Mouse (Mus musculus): ENCODE results near the gene Bco1.

Bco1 gene

GRCm38 (mm10) chr8:117089802-117090201 is 5.9 kb upstream of the Bco1 start:
- no peak for DNase-seq (ENCODE audit: low spot score)

GRCm38 (mm10) chr8:117094053-117094452 is 1.6 kb upstream of the Bco1 start:
- DNase-seq (ENCODE audit: low spot score) = no peak

DNA sequence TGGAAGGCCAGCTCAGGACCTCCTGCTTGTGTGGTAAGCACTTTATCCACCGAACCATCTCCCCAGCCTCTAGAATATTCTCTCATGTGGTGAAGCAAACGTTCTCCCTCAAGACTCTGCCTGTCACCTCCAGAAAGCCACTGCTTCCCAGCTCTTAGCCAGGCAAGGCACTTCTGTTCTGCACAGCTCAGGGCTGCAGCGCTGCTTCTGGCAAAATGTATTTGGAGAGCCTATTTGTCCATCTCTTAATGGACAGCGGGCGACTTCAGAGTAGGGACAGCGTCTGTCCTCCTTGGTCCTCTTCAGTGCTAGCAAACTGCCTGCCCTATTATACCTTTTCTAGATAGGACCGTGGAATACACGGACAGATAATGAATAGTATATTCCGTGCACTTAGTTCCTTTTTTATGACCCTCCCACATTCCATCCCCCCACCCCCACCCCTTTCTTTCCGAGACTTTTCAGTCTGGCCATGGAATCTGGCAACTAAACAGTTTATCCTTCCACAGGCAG is 1.5 kb downstream of the Bco1 start:
- DNase-seq (ENCODE audit: low spot score) = no peak

DNA sequence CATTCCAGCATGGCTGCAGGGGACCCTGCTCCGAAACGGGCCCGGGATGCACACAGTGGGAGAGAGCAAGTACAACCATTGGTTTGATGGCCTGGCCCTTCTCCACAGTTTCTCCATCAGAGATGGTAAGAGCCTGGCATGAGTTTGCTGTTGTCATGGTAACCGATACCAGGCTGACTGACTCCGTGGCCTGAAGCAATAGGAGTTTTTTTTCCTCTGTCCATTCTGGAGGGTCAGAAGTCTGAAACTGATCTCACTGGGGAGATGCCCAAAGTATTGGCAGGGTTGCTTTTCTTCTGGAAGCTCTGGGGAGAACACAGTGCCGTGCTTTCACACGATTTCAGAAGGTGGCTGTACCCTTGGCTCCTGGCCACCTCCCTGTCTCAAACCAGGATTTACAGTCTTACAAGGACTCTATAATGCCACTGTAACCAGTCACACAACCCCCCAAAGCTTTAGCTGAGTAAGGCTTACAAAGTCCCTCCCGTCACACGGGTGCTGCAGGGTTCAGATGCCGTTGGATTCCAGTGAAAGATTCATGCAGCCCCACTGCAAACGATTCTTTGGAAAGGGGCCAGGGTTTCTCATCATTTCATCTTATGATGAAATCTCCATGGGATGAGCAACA is 2.0 kb downstream of the Bco1 start:
- DNase-seq (ENCODE audit: low spot score) = peak; percentile 13

- peak; percentile 82 for DNase-seq (ENCODE audit: low spot score)
These were observed 11.9 kb downstream of the Bco1 start for GRCm38 (mm10) chr8:117107533-117107932.

DNA sequence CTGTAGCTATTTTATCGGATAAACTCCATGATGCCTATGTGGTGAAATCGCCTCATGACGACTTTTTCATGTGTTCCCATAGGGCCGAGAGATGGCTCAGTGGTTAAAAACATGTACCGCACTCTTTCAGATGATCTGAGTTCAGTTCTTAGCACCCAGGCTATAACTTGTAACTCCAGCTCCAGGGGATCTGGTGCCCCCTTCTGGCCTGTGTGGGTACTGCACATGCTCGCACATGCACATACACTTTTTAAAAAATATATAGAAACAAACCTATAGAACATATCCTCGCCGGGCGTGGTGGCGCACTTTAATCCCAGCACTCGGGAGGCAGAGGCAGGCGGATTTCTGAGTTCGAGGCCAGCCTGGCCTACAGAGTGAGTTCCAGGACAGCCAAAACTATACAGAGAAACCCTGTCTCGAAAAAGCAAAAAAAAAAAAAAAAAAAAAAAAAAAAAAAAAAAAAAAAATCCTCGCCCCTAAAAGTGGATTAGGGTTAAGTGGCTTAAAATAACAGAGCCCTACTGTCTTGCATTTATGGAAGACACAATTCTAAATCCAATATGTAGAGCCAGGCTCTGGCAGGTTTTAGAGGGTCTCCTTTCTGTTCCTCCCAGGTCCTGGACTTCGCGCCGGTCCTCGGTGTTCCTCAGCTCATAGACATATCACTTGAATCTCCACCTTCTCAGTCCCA is 13.5 kb downstream of the Bco1 start:
- no peak for DNase-seq (ENCODE audit: low spot score)

- peak; percentile 64 for DNase-seq (ENCODE audit: low spot score)
These were observed 14.2 kb downstream of the Bco1 start for GRCm38 (mm10) chr8:117109801-117110390.

GRCm38 (mm10) chr8:117111641-117112040 is 16.0 kb downstream of the Bco1 start:
- DNase-seq (ENCODE audit: low spot score) = no peak

DNA sequence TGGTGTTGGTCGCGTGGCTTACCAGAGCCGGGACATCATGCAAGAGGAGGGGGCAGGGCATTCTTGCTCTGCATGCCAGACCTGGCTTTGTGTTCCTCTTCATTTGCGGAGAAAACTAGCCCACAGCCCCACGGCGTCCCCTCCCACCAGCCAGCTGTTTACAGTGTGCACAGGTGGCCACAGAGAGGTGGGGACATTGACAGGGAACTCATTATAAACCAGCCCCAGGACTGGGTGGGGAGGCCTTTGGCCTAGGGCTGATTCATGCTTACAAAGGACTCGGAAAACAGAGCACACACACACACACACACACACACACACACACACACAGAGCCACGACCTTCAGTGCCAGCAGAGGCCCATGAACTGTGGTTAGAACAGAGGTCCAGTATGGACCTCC is 16.6 kb downstream of the Bco1 start:
- no peak for DNase-seq (ENCODE audit: low spot score)

GRCm38 (mm10) chr8:117115094-117115493 is 19.4 kb downstream of the Bco1 start:
- no peak for DNase-seq (ENCODE audit: low spot score)

DNA sequence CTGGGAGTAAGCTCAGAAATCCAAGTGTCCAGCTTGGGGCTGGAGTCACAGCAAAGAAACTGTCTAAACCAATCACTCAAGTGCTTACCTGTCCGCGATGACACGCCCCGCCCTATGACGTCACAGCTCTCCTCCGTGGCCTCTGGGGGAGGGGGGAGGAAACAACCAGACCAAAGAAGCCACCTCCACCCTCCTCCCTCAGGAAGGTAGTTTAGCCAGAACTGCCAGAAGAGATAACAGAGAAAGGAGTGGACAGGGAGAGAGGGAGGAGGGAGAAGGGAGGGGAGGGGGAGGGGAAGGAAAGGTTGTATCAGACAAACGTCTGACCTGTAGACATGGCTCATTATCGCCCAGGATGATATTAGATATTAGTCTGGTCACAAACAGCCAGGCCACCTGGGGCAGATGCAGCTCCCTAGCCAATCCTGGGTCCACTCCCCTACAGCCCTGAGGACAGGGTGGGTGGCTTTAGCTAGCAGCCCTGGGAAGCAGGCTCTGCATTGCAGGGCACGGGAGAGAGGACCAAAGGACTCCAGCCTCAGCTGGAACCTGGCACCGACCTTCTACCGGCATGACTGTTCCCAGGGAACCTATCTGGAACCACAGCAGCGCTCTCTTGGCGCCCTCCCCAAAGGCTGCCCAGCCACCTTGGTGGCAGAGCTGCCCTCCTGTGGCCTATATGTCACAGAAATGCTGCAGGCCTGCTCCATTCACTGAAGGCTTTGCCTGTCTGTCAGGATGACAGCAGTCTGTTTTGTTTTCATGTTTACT is 20.2 kb downstream of the Bco1 start:
- DNase-seq (ENCODE audit: low spot score) = peak; percentile 29

DNA sequence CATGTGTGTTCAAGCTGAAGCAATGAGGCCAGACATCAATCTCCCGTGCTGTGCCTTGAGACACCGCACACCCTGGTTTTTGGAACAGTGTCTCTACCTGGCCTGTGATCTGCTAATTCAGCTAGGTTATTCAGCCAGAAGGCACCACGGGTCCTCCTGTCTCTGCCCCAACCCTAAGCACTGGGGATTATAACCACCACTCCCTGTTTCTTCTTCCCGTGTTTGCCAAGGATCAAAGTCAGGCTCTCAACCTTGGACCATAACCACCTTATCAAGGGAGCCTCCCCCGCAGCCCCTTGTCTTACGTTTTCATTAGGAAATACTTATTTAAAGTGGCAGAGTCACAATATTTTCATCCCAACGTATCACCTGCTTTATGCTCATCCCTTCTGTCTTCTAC is 20.9 kb downstream of the Bco1 start:
- no peak for DNase-seq (ENCODE audit: low spot score)

- DNase-seq (ENCODE audit: low spot score) = no peak
These were observed 22.8 kb downstream of the Bco1 start for GRCm38 (mm10) chr8:117118409-117118808.

DNA sequence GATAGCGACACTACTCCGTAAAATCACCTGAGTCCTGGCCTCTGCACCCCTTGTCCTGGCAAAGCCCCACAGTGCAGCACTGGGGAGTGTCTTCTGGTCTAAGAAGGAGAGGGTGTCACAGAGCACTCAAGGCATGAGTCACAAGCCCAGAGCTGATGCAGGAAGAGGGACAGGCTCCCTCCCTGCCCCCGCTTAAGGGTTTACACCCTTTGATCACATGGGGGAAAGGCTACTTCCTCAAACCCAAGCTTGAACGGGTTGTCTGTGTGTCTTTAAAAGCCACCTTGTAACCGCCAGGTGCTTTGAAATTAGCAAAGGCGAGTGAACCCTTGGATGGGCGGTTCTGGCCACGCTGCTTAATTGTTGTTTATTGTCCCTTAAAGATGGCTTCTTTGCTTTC is 25.6 kb downstream of the Bco1 start:
- DNase-seq (ENCODE audit: low spot score) = no peak

DNA sequence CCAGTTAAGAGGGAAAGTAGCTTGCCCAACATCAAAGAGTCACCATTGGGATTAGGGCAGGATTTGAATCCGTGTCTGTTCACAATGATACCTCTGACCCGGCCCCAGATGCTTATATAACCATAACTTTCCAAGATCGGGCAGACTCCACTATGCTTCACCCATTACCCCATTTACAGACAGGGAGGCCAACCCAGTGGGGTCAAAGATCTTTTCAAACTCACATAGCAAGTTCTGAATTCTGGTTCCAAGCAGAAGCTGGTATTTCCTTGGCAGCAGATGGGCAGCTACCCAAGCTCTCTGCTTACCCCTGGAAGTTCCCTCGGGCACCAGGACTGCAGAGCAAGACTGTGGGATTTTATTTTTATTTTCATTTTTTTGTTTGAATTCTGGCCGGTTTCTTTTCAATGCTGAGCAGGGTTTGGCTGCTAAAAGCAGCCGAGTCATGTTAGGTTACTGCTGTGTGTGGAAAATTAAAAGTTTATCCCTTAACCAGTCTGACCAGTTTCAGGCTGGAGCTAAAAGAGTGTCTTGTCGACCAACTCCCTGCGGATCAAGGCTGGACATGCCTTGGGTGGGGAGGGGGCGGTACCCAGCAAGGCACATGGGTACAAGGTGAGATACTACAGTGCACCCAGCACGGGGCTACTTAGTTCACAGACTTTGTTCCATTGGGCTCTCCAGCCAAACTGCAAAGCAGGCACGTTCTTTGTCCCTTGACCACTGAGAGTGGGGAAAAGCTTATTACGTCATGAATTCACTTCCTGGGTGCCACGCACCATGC is 28.4 kb downstream of the Bco1 start:
- no peak for DNase-seq (ENCODE audit: low spot score)

- DNase-seq (ENCODE audit: low spot score) = no peak
These were observed 30.2 kb downstream of the Bco1 start for GRCm38 (mm10) chr8:117125854-117126253.

GRCm38 (mm10) chr8:117126411-117126810 is 30.8 kb downstream of the Bco1 start:
- no peak for DNase-seq (ENCODE audit: low spot score)

GRCm38 (mm10) chr8:117127063-117127462 is 31.4 kb downstream of the Bco1 start:
- DNase-seq (ENCODE audit: low spot score) = no peak

DNA sequence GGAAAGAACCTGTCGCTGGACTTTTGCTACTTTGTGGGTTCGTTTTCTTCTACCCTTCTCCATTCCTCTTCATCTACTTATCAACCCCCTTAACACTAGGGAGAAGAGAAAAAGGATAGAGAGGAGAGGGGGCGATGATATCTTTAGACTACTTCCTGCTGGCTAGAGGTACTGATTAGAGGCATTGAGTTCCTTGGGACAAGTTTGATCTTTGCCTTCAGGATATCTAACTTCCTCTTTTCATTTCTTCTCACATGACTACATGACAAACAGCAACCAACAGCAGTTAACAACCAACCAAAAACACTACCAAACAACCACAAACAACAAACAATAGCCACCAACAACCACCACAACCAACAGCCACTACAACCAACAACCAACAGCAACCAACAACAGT is 38.0 kb downstream of the Bco1 start:
- no peak for DNase-seq (ENCODE audit: low spot score)

DNA sequence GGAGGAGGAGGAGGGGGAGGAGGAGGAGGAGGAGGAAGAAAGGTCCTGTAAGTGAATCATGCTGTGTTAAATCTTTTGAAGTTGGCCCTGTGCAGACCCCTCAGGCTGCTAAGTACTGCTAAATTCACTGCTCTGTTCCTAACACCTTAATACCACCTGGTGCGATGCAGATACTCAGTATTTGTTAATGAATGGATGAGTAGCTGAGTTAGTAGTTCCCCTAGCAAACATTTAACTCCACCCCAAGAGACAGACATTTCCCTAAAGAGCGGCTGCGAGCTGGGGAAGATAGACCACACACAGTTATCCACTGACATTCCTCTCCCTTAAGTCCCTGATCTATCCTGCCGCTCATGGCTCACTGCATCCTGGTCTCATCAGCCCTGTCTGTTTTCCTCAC is 40.7 kb downstream of the Bco1 start:
- DNase-seq (ENCODE audit: low spot score) = no peak

GRCm38 (mm10) chr8:117136763-117137162 is 41.1 kb downstream of the Bco1 start:
- DNase-seq (ENCODE audit: low spot score) = no peak

- DNase-seq (ENCODE audit: low spot score) = no peak
These were observed 41.7 kb downstream of the Bco1 start for GRCm38 (mm10) chr8:117137357-117137756.

Measured in embryo, embryonic 10 days (tissue).